Mouse (Mus musculus) testis, adult 2 months (tissue): ENCODE measurements around the gene Cela1.

ENCODE experiments used
- CTCF ChIP-seq: fragments of 200-500 bp; IDR thresholded peaks from 2 replicates; pipeline ENCODE4 v1.5.1; 2012; ENCODE audit warnings: low read depth, mild to moderate bottlenecking, inconsistent platforms, low read length, moderate library complexity; ENCODE audit not compliant: control insufficient read depth, insufficient read depth, insufficient replicate concordance
- POLR2A ChIP-seq: fragments of 200-500 bp; IDR thresholded peaks from 2 replicates; pipeline ENCODE4 v1.6.1; 2012; ENCODE audit warnings: low read depth, mild to moderate bottlenecking, inconsistent platforms, low read length, moderate library complexity; ENCODE audit not compliant: control insufficient read depth

- TF ChIP-seq CTCF (peak; percentile 19; the same call in 1 of the 2 replicates), POLR2A (no peak)
Measured at GRCm38 (mm10) chr15:100637661-100638060, 50.1 kb downstream of the Cela1 start.
